Mouse (Mus musculus) spleen, postnatal 10 days (tissue): ENCODE measurements at regions not wholly inside any gene's neighbourhood (a gene's known extent, or its start where the extent isn't known, plus 50 kb on each side); places are given as distances from the start of the nearest gene placed in this dataset.
"Not testable (repeated sequence)": the region's sequence is repeated elsewhere in the genome, so short reads cannot be mapped to it uniquely, and the experiment has no call there.

ENCODE experiments used
- DNase-seq, 2 experiments: peaks; one replicate each; pipeline ENCODE4 v3.0.0; 2021 to 2022; ENCODE audit warnings: low spot score in 2 of 2

- no peak for DNase-seq
Measured at GRCm38 (mm10) chr8:103634951-103635350, 466.5 kb upstream of the Cdh5 start.

GRCm38 (mm10) chr8:103643621-103644020, 457.8 kb upstream of the Cdh5 start:
- DNase-seq = no peak

- no peak for DNase-seq
Measured at GRCm38 (mm10) chr8:103644106-103644505, 457.3 kb upstream of the Cdh5 start.

- no peak for DNase-seq
Measured at GRCm38 (mm10) chr8:103644845-103645244, 456.6 kb upstream of the Cdh5 start.

- no peak for DNase-seq
Measured at GRCm38 (mm10) chr8:103664796-103665195, 436.6 kb upstream of the Cdh5 start.

GRCm38 (mm10) chr8:103686233-103686632, 415.2 kb upstream of the Cdh5 start:
- DNase-seq = not testable (repeated sequence)

GRCm38 (mm10) chr8:103690438-103690837, 411.0 kb upstream of the Cdh5 start:
- DNase-seq = no peak

GRCm38 (mm10) chr8:103693531-103693930, 407.9 kb upstream of the Cdh5 start:
- DNase-seq = no peak

GRCm38 (mm10) chr8:103694331-103694891, 407.0 kb upstream of the Cdh5 start:
- no peak for DNase-seq

- no peak for DNase-seq
Measured at GRCm38 (mm10) chr8:103699016-103699520, 402.4 kb upstream of the Cdh5 start.

GRCm38 (mm10) chr8:103702236-103702635, 399.2 kb upstream of the Cdh5 start:
- DNase-seq = no peak

- no peak for DNase-seq
Measured at GRCm38 (mm10) chr8:103706084-103706483, 395.3 kb upstream of the Cdh5 start.

- not testable (repeated sequence) for DNase-seq
Measured at GRCm38 (mm10) chr8:103710871-103711270, 390.6 kb upstream of the Cdh5 start.

GRCm38 (mm10) chr8:103717723-103718122, 383.7 kb upstream of the Cdh5 start:
- no peak for DNase-seq

- no peak for DNase-seq
Measured at GRCm38 (mm10) chr8:103733466-103733865, 368.0 kb upstream of the Cdh5 start.

GRCm38 (mm10) chr8:103738330-103738729, 363.1 kb upstream of the Cdh5 start:
- DNase-seq = no peak

GRCm38 (mm10) chr8:103741395-103741794, 360.0 kb upstream of the Cdh5 start:
- no peak for DNase-seq

GRCm38 (mm10) chr8:103748734-103749133, 352.7 kb upstream of the Cdh5 start:
- no peak for DNase-seq

- DNase-seq = no peak
Measured at GRCm38 (mm10) chr8:103750278-103751097, 350.9 kb upstream of the Cdh5 start.

GRCm38 (mm10) chr8:103751161-103751560, 350.3 kb upstream of the Cdh5 start:
- no peak for DNase-seq

GRCm38 (mm10) chr8:103763821-103764220, 337.6 kb upstream of the Cdh5 start:
- no peak for DNase-seq

- no peak for DNase-seq
Measured at GRCm38 (mm10) chr8:103779658-103780057, 321.8 kb upstream of the Cdh5 start.

GRCm38 (mm10) chr8:103788308-103788707, 313.1 kb upstream of the Cdh5 start:
- no peak for DNase-seq
